Mouse (Mus musculus): ENCODE measurements around the gene Bcar3.

Bcar3 gene

GRCm38 (mm10) chr3:122566549-122566948 lies 272.6 kb downstream of the Bcar3 start:
- no peak for DNase-seq (ENCODE audit: low spot score)

DNA sequence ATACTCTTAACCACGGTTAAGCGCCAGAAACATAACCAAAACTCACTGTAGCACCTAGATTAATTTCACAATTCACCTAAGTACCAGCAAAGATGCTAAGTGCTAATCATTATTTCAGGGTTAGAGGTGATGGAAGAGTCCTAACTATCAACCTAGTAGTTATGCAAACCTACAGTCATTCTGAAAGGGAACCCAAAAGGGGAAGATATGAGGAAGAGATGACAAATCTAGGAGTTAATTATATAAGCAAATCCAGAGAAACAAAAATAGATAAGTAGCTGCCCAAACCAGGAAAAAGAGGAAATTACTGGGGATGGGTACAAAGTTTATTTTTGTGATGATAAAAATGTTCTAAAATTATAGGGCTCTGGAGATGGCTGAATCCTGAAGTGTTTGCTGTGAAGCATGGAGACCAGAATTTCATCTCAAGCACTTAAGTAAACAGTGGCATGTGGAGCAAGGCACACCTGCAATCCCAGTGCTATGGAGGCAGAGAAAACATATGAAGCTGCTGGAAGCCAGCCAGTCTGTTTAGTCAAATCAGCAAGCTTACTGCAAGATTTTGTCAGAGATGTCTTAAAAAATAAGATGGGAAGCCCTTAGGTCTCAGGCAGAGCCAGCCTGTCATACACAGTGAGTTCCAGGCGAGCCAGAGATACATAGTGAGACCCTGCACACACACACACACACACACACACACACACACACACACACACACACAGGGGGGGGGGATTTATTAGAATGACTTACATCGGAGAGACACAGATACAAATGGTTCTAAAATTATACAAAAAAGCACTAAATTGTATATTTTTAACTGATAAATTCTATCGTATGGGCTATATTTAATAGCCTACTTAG lies 279.7 kb downstream of the Bcar3 start:
- DNase-seq (ENCODE audit: low spot score), result no peak

- DNase-seq (ENCODE audit: low spot score), result no peak
Observed at GRCm38 (mm10) chr3:122574921-122575320, 281.0 kb downstream of the Bcar3 start.

GRCm38 (mm10) chr3:122577360-122577759 lies 283.4 kb downstream of the Bcar3 start:
- DNase-seq (ENCODE audit: low spot score), result no peak

All from T-cell, adult 2 months (primary cell).